14 mouse cellular contexts compared by ENCODE assay signal in the genomic region with DNA sequence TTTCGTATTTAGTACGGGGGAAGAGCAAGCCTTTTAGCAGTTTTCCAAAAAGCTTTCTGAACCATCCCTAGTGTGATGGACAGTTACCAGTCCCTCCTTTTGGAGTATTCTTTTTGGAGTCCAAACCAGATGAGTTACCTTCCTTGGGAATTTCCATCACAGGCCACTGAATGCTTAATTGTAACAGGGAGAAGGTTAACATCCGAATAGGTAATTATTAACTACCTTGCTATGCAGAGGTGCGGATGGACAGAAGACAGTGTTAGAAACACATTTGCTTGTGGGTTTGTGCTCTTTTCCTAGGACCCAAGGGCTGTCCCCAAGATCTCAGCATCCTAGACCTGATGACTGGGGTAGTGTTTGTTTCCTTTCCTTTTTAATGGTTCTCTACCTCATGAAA.
"Had no signal": no experiment of that assay in that cellular context is flagged by ENCODE, and none has a peak within 500 bp of the region (broad histone marks: within the 10 kb centered on the region; RNA-seq: fewer than 3 reads in every experiment).

No protein-coding gene starts in this region.

- H3K27ac ChIP-seq: layer of hippocampus, adult 2 months; limb, embryonic 13.5 days; midbrain, embryonic 13.5 days; neural tube, embryonic 15.5 days had no signal

- DNase-seq: left cerebral cortex, postnatal 4 days; lung, adult 2 months; lung, postnatal 36 days; right cerebral cortex, adult 18-20 months; right cerebral cortex, postnatal 25 days; thymus, postnatal 36 days had no signal

- H3K4me3 ChIP-seq: layer of hippocampus, adult 2 months; limb, embryonic 13.5 days; midbrain, embryonic 13.5 days; myocyte; neural tube, embryonic 15.5 days had no signal

- ATAC-seq: hindbrain, embryonic 16.5 days; inflammation-experienced regulatory T-cells, adult 6 months; lung, postnatal 0 days; midbrain, embryonic 13.5 days had no signal

- H3K9me3 ChIP-seq: limb, embryonic 13.5 days; midbrain, embryonic 13.5 days; neural tube, embryonic 15.5 days had no signal

- H3K27me3 ChIP-seq: limb, embryonic 13.5 days; midbrain, embryonic 13.5 days; neural tube, embryonic 15.5 days had no signal

- H3K36me3 ChIP-seq: limb, embryonic 13.5 days; neural tube, embryonic 15.5 days had no signal

- H3K9ac ChIP-seq: limb, embryonic 13.5 days; midbrain, embryonic 13.5 days; neural tube, embryonic 15.5 days had no signal

- H3K4me1 ChIP-seq: limb, embryonic 13.5 days had no signal

- H3K4me2 ChIP-seq: limb, embryonic 13.5 days; midbrain, embryonic 13.5 days; neural tube, embryonic 15.5 days had no signal
